Mouse (Mus musculus) MEL (cell line): Measurements from ENCODE around the gene Xlr3c.
"Not testable (repeated sequence)": the region's sequence is repeated elsewhere in the genome, so short reads cannot be mapped to it uniquely, and the experiment has no call there.

Experiments
- SMC3 ChIP-seq: IDR thresholded peaks from 2 replicates; pipeline ENCODE4 v1.6.1; 2011; ENCODE audit warnings: low read depth, low read length, improper control_type of control experiment
- ZMIZ1 ChIP-seq: IDR thresholded peaks from 2 replicates; pipeline ENCODE4 v1.6.1; 2012; ENCODE audit warnings: low read depth, mild to moderate bottlenecking, inconsistent platforms, low read length, improper control_type of control experiment, moderate library complexity

DNA sequence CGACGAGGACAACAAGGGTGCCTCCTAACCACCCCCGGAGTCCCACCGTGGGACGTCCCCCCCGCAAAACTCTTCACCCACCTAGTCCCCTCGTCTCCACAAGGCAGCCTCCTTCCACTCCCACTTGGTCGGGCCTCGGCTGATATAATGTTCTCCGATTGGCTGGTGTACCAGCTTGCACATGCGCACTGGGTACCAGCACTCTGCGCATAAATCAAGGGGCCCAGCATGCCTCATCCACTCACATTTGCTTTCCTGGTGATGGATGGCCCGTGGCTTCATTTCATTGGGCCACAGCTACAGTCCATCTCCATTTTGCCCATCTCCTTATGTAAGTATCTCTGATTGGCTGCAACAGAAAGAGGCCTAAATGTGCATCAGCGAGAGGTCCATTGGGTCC lies at the start of gene Xlr3c:
- TF ChIP-seq SMC3, ZMIZ1: not testable (repeated sequence)
